Mouse (Mus musculus) midbrain, embryonic 15.5 days (tissue): ENCODE results near the gene Olfr340. TPM values are rescaled to one million over a fixed set of nuclear protein-coding genes. Genes with fewer than 3 reads are reported as not detected.
"Not testable (repeated sequence)": the region's sequence is repeated elsewhere in the genome, so short reads cannot be mapped to it uniquely, and the experiment has no call there.

Experiments used
- ATAC-seq: fragments of 200-750 bp; cut with Nextera tagmentation; replicated peaks from 2 replicates; pipeline ENCODE4 v1.8.0; 2017; ENCODE audit warnings: moderate TSS enrichment
- H3K27ac ChIP-seq: fragments of 300-500 bp; sonication (generic); 2 replicates; pipeline ENCODE4 v1.5.1; 2015; ENCODE audit warnings: mild to moderate bottlenecking, inconsistent platforms
- H3K27me3 ChIP-seq: fragments of 300-500 bp; sonication (generic); replicated peaks from 2 replicates; pipeline ENCODE4 v1.6.1; 2015; ENCODE audit warnings: inconsistent platforms
- H3K36me3 ChIP-seq: fragments of 300-500 bp; sonication (generic); replicated peaks from 2 replicates; pipeline ENCODE4 v1.6.1; 2015; ENCODE audit warnings: inconsistent platforms
- H3K4me1 ChIP-seq: fragments of 300-500 bp; sonication (generic); 2 replicates; pipeline ENCODE4 v1.6.1; 2015; ENCODE audit warnings: inconsistent platforms
- H3K4me2 ChIP-seq: fragments of 300-500 bp; sonication (generic); 2 replicates; pipeline ENCODE4 v1.6.1; 2015; ENCODE audit warnings: inconsistent platforms, mild to moderate bottlenecking, moderate library complexity
- H3K4me3 ChIP-seq: fragments of 300-500 bp; sonication (generic); 2 replicates; pipeline ENCODE4 v1.5.1; 2015; ENCODE audit warnings: mild to moderate bottlenecking, inconsistent platforms
- H3K9ac ChIP-seq: fragments of 300-500 bp; sonication (generic); 2 replicates; pipeline ENCODE4 v1.6.1; 2015; ENCODE audit warnings: mild to moderate bottlenecking, inconsistent platforms
- H3K9me3 ChIP-seq: fragments of 300-500 bp; sonication (generic); 2 replicates; pipeline ENCODE4 v1.6.1; 2016; ENCODE audit warnings: inconsistent platforms
- WGBS: fragments of 180-500 bp; shearing (Covaris S2); methylation state at CpG from one replicate; pipeline ENCODE4 v1.1.7; 2015; ENCODE audit warnings: mixed read lengths; 5-methylcytosine and 5-hydroxymethylcytosine counted together
- polyA plus RNA-seq: library from polyadenylated mRNA; unstranded; fragments of >200 nt; fragmentation: Nextera tagmentation; extraction: Ambion mirVana; gene quantifications from 2 replicates; pipeline ENCODE4 v1.2.1, GENCODE M21; 2015

Olfr340 gene
- not detected in 2 replicates for polyA plus RNA-seq

- WGBS = 79% methylated on average over 1 of the region's 1 CpGs
- no peak within 1 kb of the TSS for H3K9ac ChIP-seq
- H3K36me3 ChIP-seq = no peaks in the 10 kb centered on the region
- no peak for ATAC-seq
- H3K4me3 ChIP-seq = no peak within 1 kb of the TSS
- no peaks in the 10 kb centered on the region for H3K4me1 ChIP-seq
- no peaks in the 10 kb centered on the region for H3K27me3 ChIP-seq
- peaks cover 3% of the 10 kb centered on the region for H3K9me3 ChIP-seq
- H3K27ac ChIP-seq = no peak within 1 kb of the TSS
- H3K4me2 ChIP-seq = no peak within 1 kb of the TSS
Observed at GRCm38 (mm10) chr2:36452287-36452686, at the start of gene Olfr340. TSS of gene Olfr340 (plus strand) at chr2:36452587.

- ATAC-seq = not testable (repeated sequence)
Observed at GRCm38 (mm10) chr2:36415174-36415573, 37.2 kb upstream of the Olfr340 start.

GRCm38 (mm10) chr2:36415591-36415990 is 36.8 kb upstream of the Olfr340 start:
- not testable (repeated sequence) for H3K4me1 ChIP-seq, H3K4me3 ChIP-seq, H3K9me3 ChIP-seq, H3K36me3 ChIP-seq, H3K27ac ChIP-seq, ATAC-seq, H3K9ac ChIP-seq, H3K4me2 ChIP-seq, H3K27me3 ChIP-seq
- 87% methylated on average over 7 of the region's 7 CpGs for WGBS

More at GRCm38 (mm10) chr2:36415174-36415573, 37.2 kb upstream of the Olfr340 start:
- 93% methylated on average over 3 of the region's 3 CpGs for WGBS
- not testable (repeated sequence) for H3K9ac ChIP-seq, H3K9me3 ChIP-seq, H3K4me1 ChIP-seq, H3K27ac ChIP-seq, H3K36me3 ChIP-seq, H3K4me2 ChIP-seq, H3K4me3 ChIP-seq, H3K27me3 ChIP-seq

GRCm38 (mm10) chr2:36418647-36419046 is 33.7 kb upstream of the Olfr340 start, which contains the start of gene Olfr339:
TSS of gene Olfr339 (plus strand) at chr2:36418947.
- no peaks in the 10 kb centered on the region for H3K27me3 ChIP-seq
- H3K4me3 ChIP-seq = no peak within 1 kb of the TSS
- no peaks in the 10 kb centered on the region for H3K36me3 ChIP-seq
- H3K9ac ChIP-seq = no peak within 1 kb of the TSS
- H3K9me3 ChIP-seq = no peaks in the 10 kb centered on the region; the same call in 1 of the 2 replicates
- H3K4me1 ChIP-seq = no peaks in the 10 kb centered on the region
- 83% methylated on average over 3 of the region's 3 CpGs for WGBS
- H3K4me2 ChIP-seq = no peak within 1 kb of the TSS
- no peak within 1 kb of the TSS for H3K27ac ChIP-seq
- ATAC-seq = no peak

- H3K9me3 ChIP-seq = 0 out of 2 replicates have a peak, but pooled peaks cover 4% of the 10 kb centered on the region
- H3K27me3 ChIP-seq = no peaks in the 10 kb centered on the region
- H3K9ac ChIP-seq = no peak overlapping the region
- no peak for ATAC-seq
- no peaks in the 10 kb centered on the region for H3K4me1 ChIP-seq
- H3K4me2 ChIP-seq = no peak overlapping the region
- H3K36me3 ChIP-seq = no peaks in the 10 kb centered on the region
- H3K4me3 ChIP-seq = no peak overlapping the region
- H3K27ac ChIP-seq = no peak overlapping the region
Observed at GRCm38 (mm10) chr2:36473634-36474033, 21.2 kb downstream of the Olfr340 start.

- H3K27ac ChIP-seq = no peak within 1 kb of the TSS
- no peaks in the 10 kb centered on the region for H3K36me3 ChIP-seq
- H3K9me3 ChIP-seq = no peaks in the 10 kb centered on the region
- H3K4me1 ChIP-seq = no peaks in the 10 kb centered on the region
- H3K4me2 ChIP-seq = no peak within 1 kb of the TSS
- no peak within 1 kb of the TSS for H3K4me3 ChIP-seq
- no peaks in the 10 kb centered on the region for H3K27me3 ChIP-seq
- no peak for ATAC-seq
- H3K9ac ChIP-seq = no peak within 1 kb of the TSS
Observed at GRCm38 (mm10) chr2:36482368-36482767, 30.0 kb downstream of the Olfr340 start, which contains the start of gene Olfr341. TSS of gene Olfr341 (minus strand) at chr2:36482468.

Other genes with a start within 250 kb of the Olfr340 start
- gene Ptgs1, start 222.2 kb upstream of the Olfr340 start, polyA plus RNA-seq = 4.1 and 4.9 TPM in 2 replicates
- not detected in 2 replicates for gene Olfr338, start 79.1 kb upstream of the Olfr340 start, polyA plus RNA-seq
- not detected in 2 replicates for gene Olfr339, start 33.6 kb upstream of the Olfr340 start, polyA plus RNA-seq
- gene Olfr341, start 29.9 kb downstream of the Olfr340 start, polyA plus RNA-seq = not detected in 2 replicates
- gene Olfr342, start 72.4 kb downstream of the Olfr340 start, polyA plus RNA-seq = not detected in 2 replicates
- not detected in 2 replicates for gene Olfr344, start 114.1 kb downstream of the Olfr340 start, polyA plus RNA-seq
- not detected in 2 replicates for gene Olfr345, start 187.5 kb downstream of the Olfr340 start, polyA plus RNA-seq
- not detected in 2 replicates for gene Olfr346, start 233.2 kb downstream of the Olfr340 start, polyA plus RNA-seq